Mouse (Mus musculus): ENCODE measurements around the gene Fam189a1.

Fam189a1 gene

GRCm38 (mm10) chr7:65044280-65044679 is 112.1 kb downstream of the Fam189a1 start:
- no peak for DNase-seq (ENCODE audit: low spot score)

GRCm38 (mm10) chr7:65041106-65041505 is 115.3 kb downstream of the Fam189a1 start:
- DNase-seq (ENCODE audit: low spot score): no peak

GRCm38 (mm10) chr7:65031741-65032140 is 124.6 kb downstream of the Fam189a1 start:
- no peak for DNase-seq (ENCODE audit: low spot score)

- no peak for DNase-seq (ENCODE audit: low spot score)
Observed at GRCm38 (mm10) chr7:65031195-65031594, 125.2 kb downstream of the Fam189a1 start.

- DNase-seq (ENCODE audit: low spot score): no peak
Observed at GRCm38 (mm10) chr7:65029985-65030384, 126.4 kb downstream of the Fam189a1 start.

- no peak for DNase-seq (ENCODE audit: low spot score)
Observed at GRCm38 (mm10) chr7:65021298-65021697, 135.1 kb downstream of the Fam189a1 start.

- DNase-seq (ENCODE audit: low spot score): no peak
Observed at GRCm38 (mm10) chr7:65018036-65018679, 138.2 kb downstream of the Fam189a1 start.

- DNase-seq (ENCODE audit: low spot score): no peak
Observed at GRCm38 (mm10) chr7:65017348-65017747, 139.0 kb downstream of the Fam189a1 start.

- no peak for DNase-seq (ENCODE audit: low spot score)
Observed at GRCm38 (mm10) chr7:65011133-65011532, 145.2 kb downstream of the Fam189a1 start.

DNA sequence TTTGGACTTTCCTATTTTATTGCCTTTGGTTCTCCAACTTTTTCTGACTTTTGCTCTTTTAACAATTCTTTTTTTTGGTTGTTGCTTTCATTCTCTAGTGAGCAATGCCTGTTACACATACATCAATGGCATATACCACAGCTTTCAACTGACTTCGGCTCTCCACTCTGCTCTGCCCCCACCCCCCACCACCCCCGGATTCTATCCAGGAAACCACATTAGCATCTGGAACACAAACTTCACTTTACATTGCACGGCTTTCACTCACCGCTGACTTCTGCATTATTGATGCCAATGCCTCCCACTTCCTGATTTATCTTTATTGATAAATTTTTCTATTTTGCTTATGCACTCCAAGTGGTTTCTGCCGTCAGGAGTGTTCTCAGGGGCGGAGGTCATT is 146.1 kb downstream of the Fam189a1 start:
- DNase-seq (ENCODE audit: low spot score): no peak

GRCm38 (mm10) chr7:65005731-65006130 is 150.6 kb downstream of the Fam189a1 start:
- no peak for DNase-seq (ENCODE audit: low spot score)

GRCm38 (mm10) chr7:64999718-65000214 is 156.6 kb downstream of the Fam189a1 start:
- DNase-seq (ENCODE audit: low spot score): no peak

DNA sequence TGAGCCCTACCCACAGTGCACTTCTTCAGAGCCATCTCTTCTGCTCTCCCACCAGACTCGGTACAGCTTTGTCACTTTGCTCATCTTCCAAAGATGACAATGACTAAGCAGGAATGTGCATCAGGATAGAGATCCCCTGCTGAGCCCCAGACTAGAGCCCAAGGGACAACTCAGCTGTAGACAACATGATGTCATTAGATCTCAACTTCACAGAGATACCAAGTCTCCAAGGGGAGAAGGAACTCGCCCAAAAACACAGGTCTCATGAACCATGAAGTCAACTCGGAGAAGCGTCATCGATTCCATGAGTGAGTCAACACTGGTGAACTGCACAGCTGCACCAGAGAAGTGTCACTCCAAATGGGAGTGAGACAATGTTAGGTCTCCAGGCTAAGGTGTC is 158.6 kb downstream of the Fam189a1 start:
- DNase-seq (ENCODE audit: low spot score): no peak

GRCm38 (mm10) chr7:64995946-64996444 is 160.4 kb downstream of the Fam189a1 start:
- DNase-seq (ENCODE audit: low spot score): no peak

DNA sequence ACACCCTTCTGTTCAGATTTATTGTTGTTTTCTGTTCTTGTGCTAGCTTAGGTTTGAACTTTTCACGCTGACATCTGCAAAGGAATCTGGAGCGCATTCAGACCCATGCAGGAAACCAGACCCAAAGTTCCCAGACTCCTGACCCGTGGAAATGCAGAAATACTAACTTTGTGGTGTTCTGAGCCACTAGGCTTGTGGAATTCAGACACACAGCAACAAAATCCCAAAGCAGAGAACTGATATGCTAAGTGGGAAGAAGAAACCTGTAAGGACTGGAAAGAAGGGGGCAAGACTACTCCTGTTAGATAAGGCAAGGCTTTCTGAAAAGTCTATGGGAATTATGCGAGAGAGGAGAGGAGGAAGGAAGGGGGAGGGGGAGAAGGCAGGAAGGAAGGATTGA is 167.0 kb downstream of the Fam189a1 start:
- DNase-seq (ENCODE audit: low spot score): no peak

DNA sequence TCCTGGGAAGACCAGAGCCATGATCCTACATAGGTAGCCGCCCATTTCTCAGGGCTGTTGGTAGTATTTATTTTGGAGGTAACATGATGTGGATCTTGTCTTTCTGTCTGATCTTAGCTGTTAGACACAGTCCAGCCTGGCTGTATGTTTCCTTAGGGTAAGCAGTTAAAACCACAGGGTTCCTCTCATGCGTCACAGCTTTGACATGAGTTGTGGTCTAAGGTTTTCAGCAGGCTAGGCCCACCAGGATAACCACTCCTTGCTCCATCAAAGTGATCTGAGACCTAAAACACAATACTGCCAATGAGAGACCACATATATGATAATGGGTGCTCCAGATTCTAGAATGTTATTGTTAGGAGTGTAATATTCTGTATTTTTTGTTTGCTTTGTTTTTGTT is 168.4 kb downstream of the Fam189a1 start:
- DNase-seq (ENCODE audit: low spot score): no peak

DNA sequence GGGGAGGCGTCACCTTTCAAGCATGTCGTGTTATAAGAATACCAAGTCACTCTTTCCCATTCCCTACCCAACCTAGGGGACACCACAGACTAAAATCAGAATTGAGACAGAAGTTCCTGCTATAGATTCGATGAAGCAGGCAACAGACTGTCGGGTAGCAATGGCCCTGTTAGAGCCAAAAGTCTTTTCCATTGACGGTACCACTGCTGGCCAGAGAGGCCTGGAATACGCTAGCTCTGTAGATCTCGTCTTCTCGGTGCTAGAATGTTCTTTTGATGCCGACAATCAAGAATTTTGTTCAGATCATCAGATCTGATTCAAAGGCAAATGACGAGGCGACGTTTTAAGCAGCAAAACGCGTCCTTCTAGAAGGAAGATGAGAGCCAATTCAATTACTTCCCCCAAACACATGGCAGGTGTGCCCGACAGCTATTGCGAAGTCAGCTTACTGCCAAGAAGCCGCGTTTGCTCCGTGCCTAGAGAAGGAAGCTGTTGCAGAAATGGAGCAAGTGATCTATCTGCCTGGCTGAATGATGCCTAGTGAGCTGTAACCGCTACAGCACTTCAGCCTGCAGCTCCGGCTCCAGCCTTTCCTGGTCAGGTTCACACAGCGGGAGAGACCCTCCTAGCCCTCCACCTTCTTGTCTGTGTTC is 171.8 kb downstream of the Fam189a1 start:
- no peak for DNase-seq (ENCODE audit: low spot score)

DNA sequence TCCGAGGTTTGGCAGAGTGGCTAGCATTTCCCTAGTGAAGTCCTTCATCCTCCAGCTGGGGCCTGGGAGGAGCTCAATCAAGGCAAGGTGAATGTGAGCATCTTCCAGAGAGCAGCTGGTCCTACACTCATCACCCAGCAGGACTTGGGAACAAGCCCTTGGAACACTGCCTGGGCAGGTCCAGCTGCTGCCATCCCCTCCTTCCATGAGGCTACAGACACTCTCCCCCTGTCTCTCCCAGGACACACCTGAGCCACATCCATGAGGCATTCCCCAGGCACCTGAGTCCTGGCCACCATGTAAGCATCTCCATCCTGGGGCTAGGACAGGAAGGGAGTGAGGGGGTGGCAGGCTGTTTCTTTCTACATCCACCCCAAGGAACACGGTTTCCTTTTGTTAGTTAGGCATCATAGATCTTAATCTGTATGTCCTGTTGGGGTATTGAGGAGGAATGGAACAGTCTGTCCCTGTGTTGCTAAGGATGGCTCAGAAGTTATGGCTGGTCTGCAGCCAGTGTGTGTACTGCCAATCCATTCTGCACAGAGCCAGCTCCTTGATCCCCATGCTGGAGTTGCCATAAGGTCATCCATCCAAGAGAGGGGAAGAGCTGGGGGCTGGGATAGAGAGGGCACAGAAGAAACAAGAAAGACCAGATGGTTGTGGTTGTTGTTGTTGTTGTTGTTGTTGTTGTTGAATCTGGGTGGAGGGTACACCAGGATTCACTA is 174.7 kb downstream of the Fam189a1 start:
- DNase-seq (ENCODE audit: low spot score): no peak

GRCm38 (mm10) chr7:64973590-64974262 is 182.6 kb downstream of the Fam189a1 start:
- no peak for DNase-seq (ENCODE audit: low spot score)

GRCm38 (mm10) chr7:64962128-64962527 is 194.2 kb downstream of the Fam189a1 start:
- DNase-seq (ENCODE audit: low spot score): no peak

DNA sequence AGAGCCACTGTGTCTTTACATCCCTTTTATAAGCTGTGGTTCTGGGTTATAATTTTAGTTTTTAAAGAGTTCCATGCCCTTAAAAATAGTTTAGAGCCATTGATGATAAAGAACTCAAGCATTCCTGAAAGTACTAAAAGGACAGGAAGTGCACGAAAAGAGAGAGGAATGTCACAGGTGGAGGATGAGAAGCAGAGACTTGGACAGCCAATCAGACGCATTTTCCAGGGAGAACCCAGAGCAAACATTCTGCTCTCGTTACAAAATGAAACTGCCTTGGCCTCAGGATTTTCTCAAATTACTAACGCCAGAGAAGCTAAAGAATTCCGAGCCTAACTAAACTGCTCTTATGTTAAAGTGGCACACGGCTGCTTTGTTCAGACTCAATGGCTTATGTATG is 197.3 kb downstream of the Fam189a1 start:
- DNase-seq (ENCODE audit: low spot score): no peak

GRCm38 (mm10) chr7:64952181-64952580 is 204.2 kb downstream of the Fam189a1 start:
- no peak for DNase-seq (ENCODE audit: low spot score)

Data from spleen, adult 12 weeks (tissue).